Mouse (Mus musculus) mouse trophoblast stem cell (cell line): ENCODE results near the gene Rnf183.
"Not testable (repeated sequence)": the region's sequence is repeated elsewhere in the genome, so short reads cannot be mapped to it uniquely, and the experiment has no call there.

Experiments used
- in situ Hi-C, 2 experiments: fragments of 300-500 bp; cut with MseI, MboI; formaldehyde crosslinking; loops; 2 replicates in 1 of 2; 3 replicates in 1 of 2; pipeline ENCODE4 v1.15.1; 2025

Gene Rnf183

DNA sequence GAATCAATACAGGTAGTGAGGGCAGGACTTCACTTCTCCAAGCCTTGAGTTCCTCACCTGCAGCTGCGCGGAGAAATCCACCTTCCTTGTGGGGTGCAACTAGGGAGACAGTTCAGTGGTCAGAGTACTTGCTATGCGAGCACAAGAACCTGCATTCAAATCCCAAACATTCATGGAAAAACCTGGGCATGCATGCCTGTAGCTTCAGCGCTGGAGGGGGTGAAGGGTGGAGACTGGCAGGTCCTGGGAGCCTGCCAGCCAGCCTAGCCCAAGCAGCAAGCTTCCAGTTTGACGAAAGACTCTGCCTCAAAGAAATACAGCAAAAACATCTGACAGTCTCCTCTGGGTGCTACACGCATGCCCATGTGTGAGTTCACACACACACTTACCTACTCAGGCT, at the start of gene Rnf183:
TSS of gene Rnf183 (minus strand) at position 172 of the 400 bp plus-strand sequence.
- in situ Hi-C loops, result no loop called here

GRCm38 (mm10) chr4:62480709-62481605, 45.9 kb upstream of the Rnf183 start:
- in situ Hi-C loops, result no loop called here

- in situ Hi-C loops, result no loop called here
Measured at GRCm38 (mm10) chr4:62479937-62480708, 45.1 kb upstream of the Rnf183 start, which contains the start of gene Bspry. Gene Bspry (plus strand): TSS chr4:62480053.

DNA sequence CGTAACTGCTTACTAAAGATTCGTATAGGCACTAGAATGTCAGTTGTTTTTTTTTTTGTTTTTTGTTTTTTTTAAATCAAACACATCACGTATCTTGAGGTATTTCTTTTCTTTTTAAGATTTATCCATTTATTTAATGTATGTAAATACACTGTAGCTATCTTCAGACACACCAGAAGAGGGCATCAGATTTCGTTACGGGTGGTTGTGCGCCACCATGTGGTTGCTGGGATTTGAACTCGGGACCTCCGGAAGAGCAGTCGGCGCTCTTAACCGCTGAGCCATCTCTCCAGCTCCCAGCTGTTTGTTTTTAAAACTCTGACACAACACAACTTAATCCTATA, 44.5 kb upstream of the Rnf183 start:
- in situ Hi-C loops, result not testable (repeated sequence)

DNA sequence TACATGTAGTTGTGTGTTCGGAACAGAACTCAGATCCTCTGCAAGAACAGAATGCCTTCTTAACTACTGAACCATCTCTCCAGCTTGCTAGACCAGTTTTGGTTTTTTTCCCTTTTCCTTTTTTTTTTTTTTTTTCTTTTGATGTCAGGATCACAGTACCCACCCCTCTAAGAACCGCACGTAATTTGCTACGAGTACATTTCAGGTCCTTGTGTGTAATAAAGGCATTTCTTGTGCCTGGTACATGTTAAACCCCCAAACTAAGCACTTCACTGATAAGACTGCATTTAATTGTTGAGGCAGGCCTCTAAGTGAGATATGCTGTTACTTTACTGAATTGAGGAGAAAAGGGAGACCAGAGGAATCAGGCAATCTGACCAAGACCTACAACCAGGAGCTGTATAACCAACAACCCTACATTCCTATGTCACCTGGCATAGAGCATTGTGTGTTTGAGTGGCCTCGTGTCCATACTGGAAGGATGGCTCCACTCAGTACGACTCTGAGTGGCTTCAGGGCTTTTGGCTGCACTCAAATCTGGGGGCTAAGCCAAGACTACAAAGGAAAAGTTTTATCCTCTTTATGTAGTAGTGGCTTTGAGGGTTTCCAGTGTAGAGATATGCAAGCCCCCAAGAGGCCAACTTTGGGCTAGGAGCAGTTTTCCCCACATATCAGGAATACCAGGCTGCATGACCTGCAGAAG, 42.6 kb upstream of the Rnf183 start:
- in situ Hi-C loops, result no loop called here

DNA sequence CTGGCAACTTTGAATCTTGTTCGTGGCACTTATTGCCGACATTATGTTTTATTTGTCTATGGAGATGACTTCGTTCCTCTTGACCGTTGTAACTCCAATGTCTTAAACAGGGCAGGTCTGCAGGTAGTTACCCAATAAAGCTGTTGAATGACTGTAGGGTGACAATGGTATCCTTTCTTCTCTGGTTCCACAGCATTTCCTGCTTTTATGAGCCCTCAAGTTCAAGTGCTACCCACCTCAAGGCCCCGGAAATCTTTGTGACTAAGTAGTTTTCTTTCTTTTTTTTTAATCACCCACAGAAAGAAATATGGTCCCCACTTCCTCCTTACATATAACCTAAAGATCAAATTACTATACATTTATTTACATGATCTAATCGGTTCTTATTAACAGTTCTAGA, 40.7 kb upstream of the Rnf183 start:
- in situ Hi-C loops, result no loop called here

GRCm38 (mm10) chr4:62475131-62475530, 40.1 kb upstream of the Rnf183 start:
- in situ Hi-C loops, result no loop called here

DNA sequence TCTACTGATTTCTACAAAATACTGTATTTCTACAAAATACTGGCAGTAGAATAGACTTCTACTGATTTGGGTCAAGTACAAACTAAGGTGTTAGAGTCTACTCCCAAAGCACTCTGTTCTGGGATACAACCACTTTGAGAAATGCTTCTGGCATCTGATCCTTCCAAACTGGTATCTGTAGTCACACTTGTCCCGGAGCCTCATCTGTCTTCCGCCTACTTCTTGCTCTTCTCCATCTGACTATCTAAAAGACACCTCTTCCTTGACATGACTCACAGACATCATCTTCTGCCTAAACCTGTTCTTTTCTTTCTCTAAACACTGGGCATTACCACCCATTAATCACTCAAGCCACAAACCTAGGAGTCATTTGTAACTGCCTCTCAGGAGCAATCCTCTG, 37.0 kb upstream of the Rnf183 start:
- in situ Hi-C loops, result no loop called here

DNA sequence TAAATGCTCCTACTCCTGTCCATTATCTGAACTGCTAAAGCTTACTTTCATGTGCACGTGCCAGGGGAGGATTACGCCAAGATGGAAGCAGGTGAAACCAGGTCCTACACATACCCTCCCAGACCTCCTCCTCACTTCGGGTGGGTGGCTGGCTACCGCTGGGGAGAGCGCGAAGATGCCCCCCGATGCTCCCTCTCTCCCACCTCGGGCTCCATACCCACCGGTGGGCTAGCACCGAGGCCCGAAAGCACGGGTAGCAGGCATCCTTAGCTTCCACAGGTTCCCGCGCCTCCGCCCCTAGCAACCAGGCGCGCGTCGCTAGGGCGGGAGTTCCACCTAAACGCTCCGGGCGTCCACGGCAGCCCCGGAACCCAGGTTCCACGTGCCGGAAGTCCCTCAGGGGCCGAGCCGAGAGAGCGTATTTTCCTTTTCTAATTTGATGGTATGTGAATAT, 35.6 kb upstream of the Rnf183 start, which contains the start of gene Wdr31:
TSS of gene Wdr31 (minus strand) at position 299 of the 454 bp plus-strand sequence.
- in situ Hi-C loops, result no loop called here

GRCm38 (mm10) chr4:62468158-62468557, 33.1 kb upstream of the Rnf183 start:
- in situ Hi-C loops, result no loop called here

DNA sequence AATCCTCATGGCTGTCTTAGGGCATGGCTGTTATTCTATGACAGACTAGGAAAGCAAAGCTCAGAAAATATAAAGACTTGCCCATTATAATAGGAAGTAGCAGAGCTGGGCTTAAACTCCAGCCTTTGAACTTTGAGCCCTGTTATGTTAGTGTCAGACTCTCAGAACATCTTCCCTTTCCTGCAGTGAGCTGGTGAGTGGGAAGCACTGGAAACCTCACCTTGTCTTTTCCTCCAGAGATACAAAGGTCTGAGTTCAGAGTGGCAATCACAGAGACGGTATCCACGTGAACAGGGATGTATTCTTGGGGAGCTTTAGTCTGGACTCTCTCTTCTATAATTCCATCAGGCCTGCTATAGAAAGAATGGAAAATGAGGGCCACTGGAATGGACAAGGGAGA, 28.1 kb upstream of the Rnf183 start:
- in situ Hi-C loops, result no loop called here

GRCm38 (mm10) chr4:62460348-62460747, 25.3 kb upstream of the Rnf183 start:
- in situ Hi-C loops, result no loop called here

- in situ Hi-C loops, result no loop called here
Measured at GRCm38 (mm10) chr4:62459081-62459480, 24.0 kb upstream of the Rnf183 start.

DNA sequence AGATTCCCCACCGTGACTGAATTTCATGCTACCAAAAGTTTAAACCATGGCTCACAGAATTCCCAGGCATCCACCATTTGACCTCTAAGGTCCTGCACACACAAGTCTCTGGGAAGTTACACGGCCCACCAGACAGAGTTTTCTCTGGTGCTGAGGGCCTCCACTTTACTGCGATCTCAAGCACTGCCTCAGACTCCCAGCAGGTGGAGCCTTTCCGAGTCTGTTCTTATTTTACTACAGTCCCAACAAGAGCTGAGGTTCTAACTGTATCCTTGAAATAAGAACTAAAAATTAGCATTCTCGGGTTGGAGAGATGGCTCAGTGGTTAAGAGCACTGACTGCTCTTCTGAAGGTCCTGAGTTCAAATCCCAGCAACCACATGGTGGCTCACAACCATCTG, 19.9 kb upstream of the Rnf183 start:
- in situ Hi-C loops, result no loop called here

- in situ Hi-C loops, result no loop called here
Measured at GRCm38 (mm10) chr4:62440986-62441385, 5.9 kb upstream of the Rnf183 start.

GRCm38 (mm10) chr4:62440544-62440943, 5.5 kb upstream of the Rnf183 start:
- in situ Hi-C loops, result no loop called here

DNA sequence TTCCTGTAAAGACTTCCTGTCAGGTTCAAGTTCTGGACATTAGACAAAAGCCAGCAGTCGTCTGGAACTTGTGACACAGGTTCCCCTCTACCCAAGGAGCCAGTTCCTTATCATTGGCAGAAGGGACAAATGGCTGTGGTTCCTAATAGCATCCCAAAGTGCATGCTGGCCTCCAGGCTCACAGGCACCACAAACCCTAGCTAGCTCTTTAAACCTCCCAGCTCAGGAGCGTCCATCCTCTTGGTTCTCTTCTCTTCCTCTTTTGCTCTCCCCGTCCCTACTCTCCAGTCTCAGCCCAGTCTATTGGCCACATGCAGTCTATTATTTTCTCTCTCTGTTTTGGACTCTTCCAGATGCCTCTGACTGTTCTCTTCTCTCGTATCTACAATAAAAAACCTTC, 4.7 kb upstream of the Rnf183 start:
- in situ Hi-C loops, result no loop called here

DNA sequence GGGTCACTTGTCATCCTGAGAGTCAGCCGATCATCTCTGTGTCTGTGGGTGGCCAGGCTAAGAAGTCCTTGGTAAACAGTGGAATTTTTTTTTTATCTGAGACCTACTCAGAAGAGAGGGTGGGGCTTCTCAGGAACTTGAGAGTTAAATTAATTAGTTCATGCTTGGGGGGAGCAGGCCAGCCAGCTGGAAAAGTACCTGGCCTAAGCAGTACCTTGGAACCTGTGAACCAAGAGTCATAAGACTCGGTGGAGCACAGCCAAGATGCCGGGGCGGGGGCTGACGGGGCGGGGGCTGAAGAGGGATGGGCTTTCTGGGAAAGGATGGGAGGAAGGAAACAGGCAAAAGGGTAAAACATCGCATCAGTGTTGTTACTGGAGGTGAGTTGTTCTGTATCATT, 2.8 kb upstream of the Rnf183 start:
- in situ Hi-C loops, result no loop called here

GRCm38 (mm10) chr4:62437256-62437778, 2.3 kb upstream of the Rnf183 start:
- in situ Hi-C loops, result no loop called here

- in situ Hi-C loops, result no loop called here
Measured at GRCm38 (mm10) chr4:62433939-62434870, 847 bp downstream of the Rnf183 start.

- in situ Hi-C loops, result no loop called here
Measured at GRCm38 (mm10) chr4:62431522-62431921, 3.5 kb downstream of the Rnf183 start.
